Mouse (Mus musculus) liver, adult 2 months (tissue): ENCODE measurements at regions not wholly inside any gene's neighbourhood (a gene's known extent, or its start where the extent isn't known, plus 50 kb on each side); places are given as distances from the start of the nearest gene placed in this dataset.

Experiments
- CTCF ChIP-seq: fragments of 200-500 bp; IDR thresholded peaks from 2 replicates; pipeline ENCODE4 v1.5.1; 2011; ENCODE audit warnings: low read depth, low read length, control low read depth
- POLR2A ChIP-seq: fragments of 200-500 bp; IDR thresholded peaks from 2 replicates; pipeline ENCODE4 v1.6.1; 2011; ENCODE audit warnings: low read length, control low read depth; ENCODE audit not compliant: insufficient read depth; ENCODE audit errors: extremely low read depth

- no peak for TF ChIP-seq CTCF
- TF ChIP-seq POLR2A, result no peak
Measured at GRCm38 (mm10) chr6:84430146-84430545, 163.6 kb downstream of the Cyp26b1 start.
